Mouse (Mus musculus): ENCODE measurements at regions not wholly inside any gene's neighbourhood (a gene's known extent, or its start where the extent isn't known, plus 50 kb on each side); places are given as distances from the start of the nearest gene placed in this dataset.
A peak's percentile ranks its signal among the peaks of the same experiment; 100 is the strongest.

DNA sequence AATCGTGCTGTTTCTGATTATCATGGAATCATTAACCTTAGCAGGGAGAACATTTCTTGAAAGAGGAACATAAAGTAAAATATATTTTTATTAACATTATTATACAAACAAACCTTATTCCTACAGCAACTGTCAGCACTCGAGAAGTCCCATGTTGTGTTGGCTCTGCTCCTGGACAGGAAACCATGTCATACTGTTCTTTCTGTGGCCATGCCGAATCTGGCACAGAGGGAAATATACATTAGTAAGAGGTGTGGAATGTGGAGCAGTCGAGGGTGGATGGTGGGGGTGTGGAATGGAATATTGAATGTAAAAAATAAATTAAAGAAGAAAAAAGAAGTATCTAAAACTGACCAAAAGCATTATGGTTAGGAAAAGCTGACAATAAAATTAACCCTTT lies 342.1 kb upstream of the Pmfbp1 start:
- Histone ChIP-seq H3K4me2 (ENCODE audit: low read depth) (no peak overlapping the region), H3K36me3 (ENCODE audit: control insufficient read depth, insufficient read depth) (no peaks in the 10 kb centered on the region), H3ac (ENCODE audit: control insufficient read depth, insufficient read length) (no peak overlapping the region), H3K79me2 (ENCODE audit: control insufficient read depth, insufficient read depth) (no peaks in the 10 kb centered on the region), H3K4me3 (no peak overlapping the region), H3K27me3 (ENCODE audit: control insufficient read depth, insufficient read depth, insufficient read length) (no peaks in the 10 kb centered on the region)
- no peak for TF ChIP-seq MAX (IDR thresholded peaks at IDR 0.05; ENCODE audit: low read depth)
- no peak for TF ChIP-seq E2F4 (IDR thresholded peaks at IDR 0.05; ENCODE audit: insufficient read depth)
- TF ChIP-seq REST (IDR thresholded peaks at IDR 0.05; ENCODE audit: insufficient read depth, insufficient read length) = no peak
- no peak for TF ChIP-seq MYOD1 (IDR thresholded peaks at IDR 0.05; ENCODE audit: control insufficient read depth in 1 of 3, insufficient read length in 2 of 3, low read depth in 2 of 3)
- TF ChIP-seq CEBPB (IDR thresholded peaks at IDR 0.05; ENCODE audit: insufficient read depth, poor library complexity, severe bottlenecking) = no peak
- TF ChIP-seq SRF (IDR thresholded peaks at IDR 0.05; ENCODE audit: control insufficient read depth, insufficient read length, low read depth) = no peak
- TF ChIP-seq TCF12 (IDR thresholded peaks at IDR 0.05; ENCODE audit: insufficient read depth, poor library complexity, severe bottlenecking) = no peak
- no peak for TF ChIP-seq TCF3 (IDR thresholded peaks at IDR 0.05; ENCODE audit: insufficient read length, low read depth)
- no peak for TF ChIP-seq POLR2A (IDR thresholded peaks at IDR 0.05; ENCODE audit: insufficient read length, low read depth)

DNA sequence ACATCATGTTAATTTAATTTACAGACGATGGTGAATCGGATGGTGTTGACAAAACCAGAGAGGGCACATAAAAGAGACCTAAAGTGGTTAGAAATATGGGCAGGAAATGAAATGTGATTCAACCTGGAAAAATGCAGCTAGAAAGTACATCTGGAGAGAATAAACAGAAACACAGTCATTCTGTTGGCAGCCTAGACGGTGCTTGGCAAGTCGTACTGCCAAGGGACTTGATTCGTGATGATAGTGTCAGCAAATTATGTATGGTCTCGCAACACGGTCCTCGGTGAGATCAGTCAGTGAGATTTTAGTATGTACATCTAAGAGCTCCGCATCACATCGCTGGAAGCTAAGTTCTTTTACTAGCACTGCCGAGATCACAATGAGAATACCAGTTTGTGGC lies 338.3 kb upstream of the Pmfbp1 start:
- H3K27me3 ChIP-seq (ENCODE audit: control insufficient read depth, insufficient read depth, insufficient read length) = no peaks in the 10 kb centered on the region
- no peak overlapping the region for H3ac ChIP-seq (ENCODE audit: control insufficient read depth, insufficient read length)
- no peak overlapping the region for H3K4me3 ChIP-seq
- peak; percentile 32 for TF ChIP-seq POLR2A (IDR thresholded peaks at IDR 0.05; ENCODE audit: insufficient read length, low read depth)
- no peak for TF ChIP-seq E2F4 (IDR thresholded peaks at IDR 0.05; ENCODE audit: insufficient read depth)
- TF ChIP-seq REST (IDR thresholded peaks at IDR 0.05; ENCODE audit: insufficient read depth, insufficient read length) = no peak
- no peak for TF ChIP-seq MYOD1 (IDR thresholded peaks at IDR 0.05; ENCODE audit: control insufficient read depth in 1 of 3, insufficient read length in 2 of 3, low read depth in 2 of 3)
- TF ChIP-seq CEBPB (IDR thresholded peaks at IDR 0.05; ENCODE audit: insufficient read depth, poor library complexity, severe bottlenecking) = 0 out of 2 replicates have a peak, but pooled peaks have one; percentile 32
- no peak for TF ChIP-seq MAX (IDR thresholded peaks at IDR 0.05; ENCODE audit: low read depth)
- TF ChIP-seq SRF (IDR thresholded peaks at IDR 0.05; ENCODE audit: control insufficient read depth, insufficient read length, low read depth) = no peak
- H3K36me3 ChIP-seq (ENCODE audit: control insufficient read depth, insufficient read depth) = no peaks in the 10 kb centered on the region
- H3K4me2 ChIP-seq (ENCODE audit: low read depth) = peak overlapping the region; percentile 61
- H3K79me2 ChIP-seq (ENCODE audit: control insufficient read depth, insufficient read depth) = no peaks in the 10 kb centered on the region

DNA sequence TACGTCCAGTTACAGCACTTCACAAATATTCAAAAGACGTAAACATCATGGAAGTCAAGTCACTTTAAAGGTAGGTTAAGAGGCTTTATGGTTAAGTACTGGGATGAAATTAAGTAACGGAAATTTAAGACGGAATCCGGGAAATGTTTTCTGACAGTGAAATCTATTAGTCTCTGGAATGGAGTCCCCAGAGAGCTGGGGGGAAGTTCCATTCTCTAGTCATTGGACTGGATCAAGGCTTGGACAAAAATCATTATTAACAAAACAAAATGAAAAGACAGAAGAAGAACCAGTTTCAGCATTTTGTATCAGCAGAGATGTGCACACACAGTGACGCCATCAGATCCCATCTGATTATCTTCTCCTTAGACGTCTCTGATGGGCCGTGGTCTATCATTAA lies 337.8 kb upstream of the Pmfbp1 start:
- no peak for TF ChIP-seq TCF3 (IDR thresholded peaks at IDR 0.05; ENCODE audit: insufficient read length, low read depth)
- no peak for TF ChIP-seq MYOD1 (IDR thresholded peaks at IDR 0.05; ENCODE audit: control insufficient read depth in 1 of 3, insufficient read length in 2 of 3, low read depth in 2 of 3)
- TF ChIP-seq REST (IDR thresholded peaks at IDR 0.05; ENCODE audit: insufficient read depth, insufficient read length) = no peak
- TF ChIP-seq USF1 (IDR thresholded peaks at IDR 0.05; ENCODE audit: low read depth) = no peak
- TF ChIP-seq MAX (IDR thresholded peaks at IDR 0.05; ENCODE audit: low read depth) = no peak
- TF ChIP-seq POLR2A (IDR thresholded peaks at IDR 0.05; ENCODE audit: insufficient read length, low read depth) = no peak
- no peak for TF ChIP-seq MYOG (IDR thresholded peaks at IDR 0.05; ENCODE audit: control insufficient read depth in 1 of 3, insufficient read depth in 1 of 3, insufficient read length in 2 of 3, low read depth in 2 of 3)
- TF ChIP-seq SRF (IDR thresholded peaks at IDR 0.05; ENCODE audit: control insufficient read depth, insufficient read length, low read depth) = no peak
- no peak for TF ChIP-seq CEBPB (IDR thresholded peaks at IDR 0.05; ENCODE audit: insufficient read depth, poor library complexity, severe bottlenecking)
- Histone ChIP-seq H3K4me3 (no peak overlapping the region), H3ac (ENCODE audit: control insufficient read depth, insufficient read length) (no peak overlapping the region), H3K27me3 (ENCODE audit: control insufficient read depth, insufficient read depth, insufficient read length) (no peaks in the 10 kb centered on the region), H3K4me2 (ENCODE audit: low read depth) (peak overlapping the region; percentile 61), H3K36me3 (ENCODE audit: control insufficient read depth, insufficient read depth) (no peaks in the 10 kb centered on the region), H3K79me2 (ENCODE audit: control insufficient read depth, insufficient read depth) (no peaks in the 10 kb centered on the region)

DNA sequence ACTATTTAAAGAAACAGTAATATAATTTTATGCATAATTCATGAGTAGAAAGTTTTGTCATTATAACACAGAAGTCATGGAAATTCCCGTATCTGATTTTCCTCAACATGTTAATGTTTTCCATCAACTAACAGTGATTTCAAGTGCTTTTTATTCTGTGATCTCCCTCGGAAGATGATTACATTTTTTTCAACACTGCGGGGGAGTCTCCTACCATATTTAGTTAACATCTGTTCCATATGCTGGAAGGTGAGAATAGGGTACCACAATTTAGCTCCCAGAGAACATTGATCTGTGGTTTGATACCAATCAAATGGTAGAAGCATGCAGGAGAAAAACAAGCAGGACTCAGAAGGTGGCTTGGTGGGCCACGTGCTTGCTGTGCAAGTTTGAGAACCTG lies 321.1 kb upstream of the Pmfbp1 start:
- Histone ChIP-seq H3K4me3 (no peak overlapping the region), H3ac (ENCODE audit: control insufficient read depth, insufficient read length) (no peak overlapping the region), H3K36me3 (ENCODE audit: control insufficient read depth, insufficient read depth) (no peaks in the 10 kb centered on the region), H3K79me2 (ENCODE audit: control insufficient read depth, insufficient read depth) (no peaks in the 10 kb centered on the region), H3K4me2 (ENCODE audit: low read depth) (no peak overlapping the region), H3K27me3 (ENCODE audit: control insufficient read depth, insufficient read depth, insufficient read length) (no peaks in the 10 kb centered on the region)
- no peak for TF ChIP-seq POLR2AphosphoS2 (IDR thresholded peaks at IDR 0.05; ENCODE audit: insufficient read length, low read depth)
- TF ChIP-seq USF1 (IDR thresholded peaks at IDR 0.05; ENCODE audit: low read depth) = no peak
- TF ChIP-seq SRF (IDR thresholded peaks at IDR 0.05; ENCODE audit: control insufficient read depth, insufficient read length, low read depth) = no peak
- TF ChIP-seq MYOG (IDR thresholded peaks at IDR 0.05; ENCODE audit: control insufficient read depth in 1 of 3, insufficient read depth in 1 of 3, insufficient read length in 2 of 3, low read depth in 2 of 3) = no peak
- no peak for TF ChIP-seq POLR2A (IDR thresholded peaks at IDR 0.05; ENCODE audit: insufficient read length, low read depth)
- no peak for TF ChIP-seq MYOD1 (IDR thresholded peaks at IDR 0.05; ENCODE audit: control insufficient read depth in 1 of 3, insufficient read length in 2 of 3, low read depth in 2 of 3)

DNA sequence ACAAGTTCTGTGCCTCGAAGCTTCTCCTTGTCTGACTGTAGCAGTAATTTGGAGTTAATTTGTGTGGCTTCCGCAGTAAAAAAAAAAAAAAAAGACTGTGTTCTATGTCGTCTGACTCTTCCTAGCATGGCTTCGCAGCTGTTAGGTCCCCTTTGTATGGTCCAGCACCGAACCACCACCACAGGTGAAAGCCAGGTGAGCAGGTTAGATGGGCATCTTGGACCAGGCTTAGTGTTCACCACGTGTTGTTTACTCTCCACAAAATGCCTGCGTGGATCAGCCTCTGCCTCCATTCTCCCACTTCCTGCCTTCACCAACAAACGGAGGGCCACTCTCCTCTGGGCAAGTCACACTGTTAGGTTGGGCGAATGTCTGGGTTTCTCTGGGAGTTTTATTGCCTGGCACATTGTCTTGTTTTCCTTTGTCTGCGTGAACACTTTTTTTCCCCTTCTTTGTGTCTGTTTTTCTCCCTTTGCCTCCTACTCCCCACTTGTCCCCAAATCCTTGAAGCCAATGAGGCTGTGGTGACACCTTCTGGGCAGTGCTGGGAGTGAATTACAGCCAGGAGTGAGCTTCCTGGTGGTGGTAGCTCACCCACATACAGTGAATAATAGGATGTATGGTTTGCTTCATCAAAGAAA lies 308.1 kb upstream of the Pmfbp1 start:
- TF ChIP-seq MYOD1 (IDR thresholded peaks at IDR 0.05; ENCODE audit: control insufficient read depth in 1 of 3, insufficient read length in 2 of 3, low read depth in 2 of 3) (no peak), E2F4 (IDR thresholded peaks at IDR 0.05; ENCODE audit: insufficient read depth) (no peak), TCF3 (IDR thresholded peaks at IDR 0.05; ENCODE audit: insufficient read length, low read depth) (no peak), SRF (IDR thresholded peaks at IDR 0.05; ENCODE audit: control insufficient read depth, insufficient read length, low read depth) (no peak)
- Histone ChIP-seq H3K27me3 (ENCODE audit: control insufficient read depth, insufficient read depth, insufficient read length) (no peaks in the 10 kb centered on the region), H3K36me3 (ENCODE audit: control insufficient read depth, insufficient read depth) (no peaks in the 10 kb centered on the region), H3K4me2 (ENCODE audit: low read depth) (peak overlapping the region; percentile 73), H3K79me2 (ENCODE audit: control insufficient read depth, insufficient read depth) (no peaks in the 10 kb centered on the region), H3K4me3 (no peak overlapping the region), H3ac (ENCODE audit: control insufficient read depth, insufficient read length) (no peak overlapping the region)
